Mouse (Mus musculus): ENCODE results near the gene Tmem108.

GRCm38 (mm10) chr9:103524600-103524999 is 237.0 kb downstream of the Tmem108 start:
- no peak for TF ChIP-seq CTCF (IDR thresholded peaks at IDR 0.05; ENCODE audit: borderline replicate concordance, control insufficient read depth, extremely low read depth, insufficient read depth, low read length, poor library complexity)
- TF ChIP-seq POLR2A (IDR thresholded peaks at IDR 0.05; ENCODE audit: control insufficient read depth, extremely low read depth, insufficient read depth, low read length, poor library complexity) = no peak

Data from thymus, adult 2 months (tissue).